Mouse (Mus musculus) hindbrain, embryonic 11.5 days (tissue): ENCODE measurements around the gene Sf3a3. TPM values are rescaled to one million over a fixed set of nuclear protein-coding genes. Genes with fewer than 3 reads are reported as not detected.
A peak's percentile ranks its signal among the peaks of the same experiment; 100 is the strongest.

Experiments used
- ATAC-seq: fragments of 200-750 bp; cut with Nextera tagmentation; 2 replicates; pipeline ENCODE4 v1.8.0; 2017; ENCODE audit warnings: mild to moderate bottlenecking, moderate TSS enrichment, moderate library complexity; ENCODE audit not compliant: low FRiP score
- DNase-seq: peaks from one replicate; pipeline ENCODE4 v3.0.0-alpha.2; 2015; ENCODE audit warnings: low spot score
- H3K27ac ChIP-seq: fragments of 300-500 bp; sonication (generic); 2 replicates; pipeline ENCODE4 v1.5.1; 2014; ENCODE audit warnings: mild to moderate bottlenecking, low read depth, low read length
- H3K27me3 ChIP-seq: fragments of 300-500 bp; sonication (generic); 2 replicates; pipeline ENCODE4 v1.6.1; 2014; ENCODE audit warnings: mild to moderate bottlenecking, low read length, moderate library complexity, mixed read lengths; ENCODE audit not compliant: control insufficient read depth, insufficient read depth
- H3K36me3 ChIP-seq: fragments of 300-500 bp; sonication (generic); 2 replicates; pipeline ENCODE4 v1.6.1; 2014; ENCODE audit warnings: mild to moderate bottlenecking, low read length, moderate library complexity, mixed read lengths; ENCODE audit not compliant: control insufficient read depth, insufficient read depth
- H3K4me1 ChIP-seq: fragments of 300-500 bp; sonication (generic); replicated peaks from 2 replicates; pipeline ENCODE4 v1.6.1; 2014; ENCODE audit warnings: low read length, mixed read lengths; ENCODE audit not compliant: control insufficient read depth, insufficient read depth
- H3K4me2 ChIP-seq: fragments of 300-500 bp; sonication (generic); replicated peaks from 2 replicates; pipeline ENCODE4 v1.6.1; 2014; ENCODE audit warnings: mild to moderate bottlenecking, low read depth, low read length
- H3K4me3 ChIP-seq: fragments of 300-500 bp; sonication (generic); 2 replicates; pipeline ENCODE4 v1.5.1; 2014; ENCODE audit warnings: low read depth, low read length
- H3K9ac ChIP-seq: fragments of 300-500 bp; sonication (generic); 2 replicates; pipeline ENCODE4 v1.6.1; 2014; ENCODE audit warnings: low read depth, low read length
- H3K9me3 ChIP-seq: fragments of 300-500 bp; sonication (generic); 2 replicates; pipeline ENCODE4 v1.6.1; 2016; ENCODE audit warnings: low read length; ENCODE audit not compliant: control insufficient read depth
- whole genome bisulfite sequencing: fragments of 180-500 bp; shearing (Covaris S2); extraction: QIAGEN DNeasy Blood & Tissue Kit; methylation state at CpG from one replicate; pipeline ENCODE4 v1.1.7; 2014; 5-methylcytosine and 5-hydroxymethylcytosine counted together
- polyA plus RNA-seq: library from polyadenylated mRNA; unstranded; fragments of >200 nt; fragmentation: Nextera tagmentation; extraction: Ambion mirVana; gene quantifications from 2 replicates; pipeline ENCODE4 v1.2.1, GENCODE M21; 2014

Sf3a3 gene
- 197 and 210 TPM in 2 replicates for polyA plus RNA-seq

DNA sequence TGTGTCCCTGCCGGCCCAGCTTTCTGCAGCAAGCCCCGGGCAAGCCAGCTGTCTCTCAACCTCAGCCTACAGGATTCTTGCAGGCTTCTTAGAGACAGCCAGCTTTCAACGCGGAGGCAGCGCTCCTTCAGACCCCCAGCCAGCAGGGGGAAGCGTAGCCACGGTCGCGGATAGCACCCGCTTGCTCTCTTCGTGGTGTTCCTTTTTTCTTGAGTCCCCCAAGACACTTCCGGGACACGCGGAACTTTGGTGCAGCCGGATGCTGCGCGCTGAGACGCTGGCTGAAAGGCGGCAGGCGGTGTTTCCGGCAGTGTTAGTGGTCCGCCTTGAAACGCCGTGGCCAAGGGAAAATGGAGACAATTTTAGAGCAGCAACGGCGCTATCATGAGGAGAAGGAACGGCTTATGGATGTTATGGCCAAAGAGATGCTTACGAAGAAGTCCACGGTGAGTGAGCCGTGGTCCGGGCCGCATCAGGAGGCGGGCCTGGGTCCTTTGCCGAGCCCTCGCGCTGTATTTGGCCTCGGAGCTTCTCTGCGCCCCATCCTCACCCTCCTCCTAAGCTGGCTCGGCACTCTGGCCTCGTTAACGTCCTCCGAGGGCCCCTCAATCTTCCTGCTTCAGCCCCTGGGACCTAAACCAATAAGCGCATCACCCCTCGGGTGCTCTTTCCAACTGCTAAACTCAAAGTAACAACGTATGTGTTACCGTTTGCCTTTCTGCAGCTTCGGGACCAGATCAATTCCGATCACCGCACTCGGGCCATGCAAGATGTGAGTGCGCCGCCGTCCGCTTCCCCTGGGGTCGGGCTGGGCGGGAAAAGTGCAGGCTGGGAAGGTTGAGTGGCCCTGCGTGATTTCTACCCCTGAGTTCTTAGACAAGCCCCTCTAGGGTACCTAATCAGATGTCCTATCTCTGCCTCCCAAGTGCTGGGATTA lies at the start of gene Sf3a3:
Sf3a3 (plus strand) TSS at position 232 of the 937 bp plus-strand sequence.
- H3K9me3 ChIP-seq: no peaks in the 10 kb centered on the region
- peak; percentile 85 for ATAC-seq
- H3K4me3 ChIP-seq: peak within 1 kb of the TSS; percentile 94
- no peaks in the 10 kb centered on the region; the same call in 1 of the 2 replicates for H3K36me3 ChIP-seq
- DNase-seq: peak; percentile 97
- H3K4me2 ChIP-seq: peak within 1 kb of the TSS; percentile 75
- under 1% methylated on average over 57 of the region's 57 CpGs for WGBS
- H3K9ac ChIP-seq: peak within 1 kb of the TSS; percentile 90
- 0 out of 2 replicates have a peak within 1 kb of the TSS, but pooled peaks have one; percentile 24 for H3K27ac ChIP-seq
- 0 out of 2 replicates have a peak, but pooled peaks cover under 1% of the 10 kb centered on the region for H3K4me1 ChIP-seq
- peaks cover 1% of the 10 kb centered on the region; the same call in 1 of the 2 replicates for H3K27me3 ChIP-seq

DNA sequence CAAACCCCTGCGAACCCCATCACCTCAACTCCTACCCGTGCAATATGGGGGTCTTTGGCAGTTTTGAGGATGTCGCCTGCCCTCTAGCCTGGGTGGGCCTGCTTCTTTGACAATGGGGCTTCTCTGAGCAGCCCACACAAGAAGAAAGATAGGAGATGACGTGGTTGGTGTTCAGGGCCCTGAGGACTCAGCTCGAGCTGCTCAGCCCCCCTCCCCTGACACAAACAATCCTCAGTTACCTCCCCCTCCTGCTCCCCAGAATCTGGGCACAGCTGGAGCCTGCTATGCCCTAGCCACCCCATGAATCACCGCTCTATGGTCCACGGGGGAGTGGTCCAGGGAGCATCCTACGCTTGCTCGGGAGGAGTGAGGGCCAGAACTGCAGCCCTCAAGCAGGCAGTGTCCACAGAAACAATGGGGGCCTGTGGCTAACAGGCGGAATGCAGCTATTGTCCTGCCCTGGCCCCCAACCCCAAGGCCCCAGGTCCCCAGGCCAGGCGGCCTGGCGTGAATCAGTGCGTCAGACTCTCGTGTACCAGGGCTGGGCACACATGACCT lies 47.0 kb upstream of the Sf3a3 start:
- Histone ChIP-seq H3K9me3 (no peaks in the 10 kb centered on the region), H3K27me3 (peaks cover 18% of the 10 kb centered on the region), H3K9ac (peak overlapping the region; percentile 40; the same call in 1 of the 2 replicates), H3K4me3 (no peak overlapping the region), H3K36me3 (no peaks in the 10 kb centered on the region), H3K4me1 (peaks cover 16% of the 10 kb centered on the region), H3K4me2 (peak overlapping the region; percentile 19), H3K27ac (peak overlapping the region; percentile 81)
- no peak for DNase-seq
- ATAC-seq: peak; percentile 65
- 15% methylated on average over 14 of the region's 14 CpGs for WGBS

DNA sequence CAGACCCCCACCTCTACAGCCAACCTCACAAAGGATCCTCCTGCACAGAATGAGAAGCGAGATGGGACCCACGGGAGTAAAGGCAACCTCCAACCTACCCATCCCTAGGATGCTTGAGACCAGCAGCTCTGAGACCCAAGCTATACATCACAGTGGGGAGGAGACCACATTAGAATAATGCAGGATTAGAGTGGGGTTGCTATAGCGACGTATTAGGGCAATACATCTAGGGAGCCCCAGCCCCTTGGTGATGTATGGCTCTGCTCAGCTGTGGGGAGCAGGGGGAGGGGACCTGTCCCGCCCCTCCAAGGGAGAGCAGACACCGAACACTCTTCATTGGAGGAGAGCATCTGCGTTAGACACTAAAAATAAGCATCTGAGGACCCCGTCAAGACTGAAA lies 46.5 kb upstream of the Sf3a3 start:
- peaks cover 18% of the 10 kb centered on the region for H3K4me1 ChIP-seq
- DNase-seq: peak; percentile 62
- H3K36me3 ChIP-seq: no peaks in the 10 kb centered on the region
- peak overlapping the region; percentile 19; the same call in 1 of the 2 replicates for H3K4me2 ChIP-seq
- H3K9ac ChIP-seq: peak overlapping the region; percentile 40; the same call in 1 of the 2 replicates
- H3K4me3 ChIP-seq: no peak overlapping the region
- ATAC-seq: peak; percentile 90
- peak overlapping the region; percentile 81 for H3K27ac ChIP-seq
- H3K27me3 ChIP-seq: peaks cover 18% of the 10 kb centered on the region
- no peaks in the 10 kb centered on the region for H3K9me3 ChIP-seq
- 12% methylated on average over 8 of the region's 8 CpGs for WGBS

DNA sequence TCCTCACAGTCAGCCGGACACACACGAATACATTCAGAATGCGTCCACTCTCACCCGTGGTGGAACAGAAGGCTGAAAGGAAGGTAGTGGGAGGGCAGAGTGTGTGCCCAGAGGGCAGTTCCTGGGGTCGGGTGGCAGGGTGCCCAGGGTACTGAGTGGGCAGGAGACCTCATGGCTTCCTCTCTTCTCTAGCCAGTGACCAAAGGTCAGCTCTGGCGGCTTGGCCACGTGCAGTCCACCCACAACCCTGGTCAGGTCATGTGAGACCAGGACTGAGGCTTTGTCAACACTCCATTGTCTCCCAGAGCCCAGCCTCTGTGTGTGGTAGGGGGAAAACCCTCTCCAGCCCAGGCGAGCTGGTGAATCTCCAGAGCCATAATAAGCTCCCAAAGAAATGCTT lies 44.3 kb upstream of the Sf3a3 start:
- Histone ChIP-seq H3K4me2 (no peak overlapping the region), H3K9me3 (no peaks in the 10 kb centered on the region), H3K4me3 (no peak overlapping the region), H3K27me3 (peaks cover 18% of the 10 kb centered on the region), H3K4me1 (peaks cover 23% of the 10 kb centered on the region), H3K27ac (no peak overlapping the region), H3K36me3 (no peaks in the 10 kb centered on the region), H3K9ac (no peak overlapping the region)
- ATAC-seq (no peak), DNase-seq (no peak)
- WGBS: 58% methylated on average over 8 of the region's 8 CpGs

DNA sequence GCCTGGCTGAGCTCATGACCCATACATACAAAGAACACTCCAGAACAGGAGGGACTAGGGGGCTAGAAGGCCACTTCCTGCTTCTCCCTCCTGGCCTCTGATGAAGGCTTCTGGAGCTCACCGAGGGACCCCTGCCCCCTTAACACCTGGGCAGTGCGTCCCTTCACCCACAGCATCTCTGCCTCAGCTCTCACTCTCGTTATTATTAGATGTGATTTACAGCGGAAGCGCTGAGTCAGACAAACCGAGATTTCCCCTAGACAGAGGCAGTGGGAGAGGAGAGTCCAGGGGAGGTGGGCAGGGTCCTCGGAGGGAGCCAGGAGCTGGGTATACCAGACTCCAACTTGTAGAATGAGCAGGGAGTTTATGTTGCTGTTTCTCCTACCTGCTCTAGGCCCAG lies 43.0 kb upstream of the Sf3a3 start:
- Histone ChIP-seq H3K36me3 (no peaks in the 10 kb centered on the region), H3K9ac (no peak overlapping the region), H3K4me3 (no peak overlapping the region), H3K27ac (no peak overlapping the region), H3K4me2 (no peak overlapping the region), H3K9me3 (no peaks in the 10 kb centered on the region), H3K4me1 (peaks cover 23% of the 10 kb centered on the region), H3K27me3 (peaks cover 14% of the 10 kb centered on the region)
- ATAC-seq (no peak), DNase-seq (no peak)
- WGBS: 34% methylated on average over 7 of the region's 7 CpGs

GRCm38 (mm10) chr4:124672347-124673320 lies 41.9 kb upstream of the Sf3a3 start:
- ATAC-seq: peak; percentile 50
- no peak overlapping the region; the same call in 1 of the 2 replicates for H3K4me3 ChIP-seq

DNA sequence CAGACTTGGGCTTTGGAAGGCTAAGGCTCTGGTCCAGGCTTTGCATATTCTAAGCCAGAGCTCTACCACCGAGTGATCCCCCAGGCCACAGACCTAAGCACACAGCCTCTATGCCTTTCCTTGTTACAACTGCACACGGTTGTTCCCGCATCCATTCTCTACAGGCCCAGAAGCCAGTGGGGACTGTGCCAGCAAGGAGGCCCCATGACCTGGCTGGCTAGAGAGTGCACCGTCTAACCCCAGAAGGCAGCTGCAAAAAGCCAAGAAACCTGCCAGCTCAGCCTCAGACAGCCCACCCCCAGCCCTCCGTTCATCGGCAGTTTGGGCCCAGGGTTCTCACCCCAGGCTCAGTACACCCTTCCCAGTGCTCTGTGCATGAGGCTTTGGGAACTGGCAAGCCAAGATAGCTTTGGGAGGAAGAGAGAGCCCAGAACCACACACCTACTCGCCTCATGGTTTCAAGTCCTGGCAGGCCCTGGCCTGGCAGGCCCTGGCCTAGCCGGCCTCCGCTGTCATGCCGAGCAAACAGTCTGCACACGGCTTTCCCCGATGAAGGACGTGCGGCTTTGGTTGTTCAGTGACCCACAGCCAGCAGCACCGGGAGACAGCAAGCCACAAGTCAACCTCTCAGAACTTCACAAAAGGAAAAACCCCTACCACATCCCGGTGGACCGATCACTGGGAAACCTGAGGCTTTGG lies 40.1 kb upstream of the Sf3a3 start:
- H3K4me3 ChIP-seq: no peak overlapping the region
- no peak for ATAC-seq
- no peak overlapping the region for H3K9ac ChIP-seq
- peaks cover 10% of the 10 kb centered on the region for H3K4me1 ChIP-seq
- no peak for DNase-seq
- H3K36me3 ChIP-seq: 0 out of 2 replicates have a peak, but pooled peaks cover 3% of the 10 kb centered on the region
- no peak overlapping the region for H3K4me2 ChIP-seq
- no peak overlapping the region for H3K27ac ChIP-seq
- 57% methylated on average over 17 of the region's 17 CpGs for WGBS
- H3K9me3 ChIP-seq: no peaks in the 10 kb centered on the region
- peaks cover 11% of the 10 kb centered on the region for H3K27me3 ChIP-seq

More at GRCm38 (mm10) chr4:124672347-124673320, 41.9 kb upstream of the Sf3a3 start:
- Histone ChIP-seq H3K9ac (no peak overlapping the region; the same call in 1 of the 2 replicates), H3K27ac (peak overlapping the region; percentile 27; the same call in 1 of the 2 replicates), H3K4me2 (peak overlapping the region; percentile 28), H3K36me3 (0 out of 2 replicates have a peak, but pooled peaks cover under 1% of the 10 kb centered on the region), H3K4me1 (peaks cover 18% of the 10 kb centered on the region), H3K27me3 (peaks cover 11% of the 10 kb centered on the region), H3K9me3 (no peaks in the 10 kb centered on the region)
- 2% methylated on average over 24 of the region's 31 CpGs for WGBS
- no peak for DNase-seq
